Mouse (Mus musculus): ENCODE data around the gene Islr2. TPM values are rescaled to one million over a fixed set of nuclear protein-coding genes. Genes with fewer than 3 reads are reported as not detected.
"Not testable (repeated sequence)": the region's sequence is repeated elsewhere in the genome, so short reads cannot be mapped to it uniquely, and the experiment has no call there.

Islr2 gene
- 0.55 and 1.5 TPM in 2 replicates for polyA plus RNA-seq (2015; fragmentation: Nextera tagmentation; extraction: Ambion mirVana)

DNA sequence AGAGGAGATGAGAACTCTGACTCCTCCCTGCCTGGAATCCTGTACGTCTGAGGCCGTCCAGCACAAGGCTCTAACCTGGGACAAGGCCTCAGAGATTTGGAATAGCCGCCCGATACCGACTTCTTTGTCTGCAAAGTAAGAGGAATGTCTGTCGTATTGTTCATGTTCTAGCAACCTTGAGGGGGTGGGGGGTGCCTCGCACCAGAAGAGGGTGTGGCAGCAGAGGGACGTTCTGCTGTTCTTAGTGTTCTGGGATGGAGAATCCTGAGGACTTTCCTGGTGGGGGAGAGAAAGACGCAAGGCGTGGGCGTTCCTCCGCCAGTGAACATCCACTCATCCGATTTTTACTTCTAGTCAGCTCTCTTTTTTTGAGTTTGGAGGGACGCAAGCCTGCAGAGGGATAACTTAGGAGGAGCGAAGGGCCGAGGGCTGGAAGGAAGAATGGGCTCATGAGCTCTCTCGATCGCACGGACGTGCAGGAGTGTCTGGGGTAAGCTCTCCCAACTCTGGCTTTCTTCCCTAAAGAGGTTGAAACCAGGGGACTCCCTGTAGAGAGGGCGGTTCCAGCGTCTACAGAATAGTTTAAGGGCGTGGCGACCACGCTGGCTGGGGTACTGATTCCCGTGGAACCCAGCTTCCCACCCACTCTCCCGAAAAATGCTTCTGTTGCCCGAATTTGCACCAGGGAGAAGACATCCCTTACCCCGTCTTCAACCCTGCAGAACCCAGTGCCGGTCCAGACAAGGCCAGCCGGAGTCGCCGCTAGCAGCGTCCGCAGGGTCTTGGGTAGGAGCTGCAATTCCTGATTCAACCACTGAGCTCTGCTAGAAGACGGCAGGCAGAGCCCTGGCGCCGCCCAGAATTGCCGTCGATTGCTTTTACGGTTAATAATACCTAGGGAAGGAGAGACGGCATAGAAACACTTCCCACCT lies at the start of gene Islr2, which contains the start of gene Islr:
TSS of gene Islr2 (minus strand) at position 804 of the 932 bp plus-strand sequence.
TSS of gene Islr (minus strand) at position 791 of the 932 bp plus-strand sequence.
- Histone ChIP-seq H3K9ac (no peak within 1 kb of the TSS), H3K4me2 (peak within 1 kb of the TSS; percentile 52), H3K27ac (no peak within 1 kb of the TSS), H3K9me3 (no peaks in the 10 kb centered on the region), H3K4me1 (peaks cover 42% of the 10 kb centered on the region), H3K27me3 (peaks cover 59% of the 10 kb centered on the region), H3K4me3 (peak within 1 kb of the TSS; percentile 37), H3K36me3 (no peaks in the 10 kb centered on the region)
- ATAC-seq (ENCODE audit: insufficient number of reproducible peaks, low FRiP score, low TSS enrichment, low read depth) = peak; percentile 50; the same call in 1 of the 2 replicates
- WGBS = 3% methylated on average over 42 of the region's 42 CpGs

DNA sequence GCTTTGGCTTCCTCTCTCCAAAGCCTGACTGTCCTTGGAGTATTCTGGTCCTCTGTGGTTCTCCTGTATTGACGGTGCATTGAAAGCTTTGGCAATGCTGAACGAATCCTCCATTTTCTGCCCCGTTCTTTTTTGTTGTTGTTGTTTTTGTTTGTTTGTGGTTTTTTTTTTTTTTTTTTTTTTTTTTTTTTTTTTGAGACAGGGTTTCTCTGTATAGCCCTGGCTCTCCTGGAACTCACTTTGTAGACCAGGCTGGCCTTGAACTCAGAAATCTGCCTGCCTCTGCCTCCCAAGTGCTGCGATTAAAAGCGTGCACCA lies 49.6 kb upstream of the Islr2 start:
- Histone ChIP-seq H3K4me2 (peak overlapping the region; percentile 68), H3K36me3 (peaks cover 34% of the 10 kb centered on the region), H3K4me1 (peaks cover 19% of the 10 kb centered on the region), H3K4me3 (peak overlapping the region; percentile 83), H3K27ac (peak overlapping the region; percentile 76; the same call in 1 of the 2 replicates), H3K9ac (peak overlapping the region; percentile 65; the same call in 1 of the 2 replicates)
- H3K9me3 ChIP-seq; ATAC-seq (ENCODE audit: insufficient number of reproducible peaks, low FRiP score, low TSS enrichment, low read depth); H3K27me3 ChIP-seq: not testable (repeated sequence)
- WGBS = 66% methylated on average over 5 of the region's 5 CpGs

DNA sequence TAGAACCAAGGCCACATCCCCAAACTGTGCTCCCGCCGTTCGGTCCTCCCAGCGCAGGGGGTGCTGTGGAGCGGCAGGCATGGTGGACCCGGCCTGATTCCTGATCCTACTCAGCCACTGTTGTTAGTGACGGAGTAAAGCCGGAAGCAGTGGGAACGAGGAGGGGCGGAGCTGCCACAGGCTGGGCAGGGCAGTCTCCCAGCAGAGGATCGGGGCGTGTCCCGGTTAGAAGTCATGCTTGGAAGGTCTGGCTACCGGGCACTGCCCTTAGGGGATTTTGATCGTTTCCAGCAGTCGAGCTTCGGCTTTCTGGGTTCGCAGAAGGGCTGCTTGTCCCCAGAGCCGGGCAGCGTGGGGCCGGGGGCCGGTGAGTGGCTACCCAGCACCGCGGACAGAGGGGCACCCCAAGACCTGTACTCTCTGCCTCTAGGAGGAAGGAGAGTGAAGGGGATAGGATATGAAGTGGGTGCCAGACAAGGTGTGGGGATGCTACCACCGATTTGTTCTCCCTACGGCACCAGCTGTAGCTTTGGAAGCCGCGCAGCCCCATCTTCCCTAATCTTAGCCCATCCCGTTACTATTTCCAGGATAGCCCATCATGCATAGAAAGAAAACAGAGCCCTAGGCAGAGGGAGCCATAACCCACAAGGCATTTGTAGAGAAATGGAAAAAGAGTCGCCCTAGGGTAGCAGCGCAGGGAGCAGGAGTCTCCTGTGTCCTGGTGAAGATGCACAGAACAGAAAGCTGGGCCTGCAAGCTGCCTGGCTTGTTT lies 49.1 kb upstream of the Islr2 start, which contains the start of gene Stoml1:
TSS of gene Stoml1 (plus strand) at position 132 of the 772 bp plus-strand sequence.
- Histone ChIP-seq H3K27ac (peak within 1 kb of the TSS; percentile 76), H3K4me3 (peak within 1 kb of the TSS; percentile 83), H3K4me1 (peaks cover 24% of the 10 kb centered on the region), H3K9ac (peak within 1 kb of the TSS; percentile 65), H3K4me2 (peak within 1 kb of the TSS; percentile 68), H3K27me3 (no peaks in the 10 kb centered on the region), H3K36me3 (peaks cover 28% of the 10 kb centered on the region), H3K9me3 (no peaks in the 10 kb centered on the region)
- peak; percentile 92 for ATAC-seq (ENCODE audit: insufficient number of reproducible peaks, low FRiP score, low TSS enrichment, low read depth)
- under 1% methylated on average over 31 of the region's 31 CpGs for WGBS

DNA sequence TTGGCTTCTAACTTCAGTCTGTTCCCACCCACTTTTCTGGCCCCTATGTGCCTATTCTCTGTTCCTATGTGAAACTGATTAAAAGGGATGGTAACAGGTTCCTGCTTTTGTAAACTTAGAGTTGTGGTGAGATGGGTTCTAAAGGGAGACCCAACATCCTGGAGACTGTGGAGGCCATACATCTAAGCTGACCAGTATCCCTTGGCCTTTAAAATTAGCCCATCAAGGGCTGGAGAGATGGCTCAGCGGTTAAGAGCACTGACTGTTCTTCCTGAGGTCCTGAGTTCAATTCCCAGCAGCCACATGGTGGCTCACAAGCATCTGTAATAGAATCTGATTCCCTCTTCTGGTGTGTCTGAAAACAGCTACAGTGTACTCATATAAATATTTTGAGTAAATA lies 46.6 kb upstream of the Islr2 start:
- ATAC-seq (ENCODE audit: insufficient number of reproducible peaks, low FRiP score, low TSS enrichment, low read depth); H3K36me3 ChIP-seq; H3K9ac ChIP-seq; H3K9me3 ChIP-seq; H3K4me2 ChIP-seq; H3K27me3 ChIP-seq; H3K4me3 ChIP-seq: not testable (repeated sequence)
- peaks cover 37% of the 10 kb centered on the region for H3K4me1 ChIP-seq
- peak overlapping the region; percentile 95; the same call in 1 of the 2 replicates for H3K27ac ChIP-seq
- 93% methylated on average over 1 of the region's 1 CpGs for WGBS

DNA sequence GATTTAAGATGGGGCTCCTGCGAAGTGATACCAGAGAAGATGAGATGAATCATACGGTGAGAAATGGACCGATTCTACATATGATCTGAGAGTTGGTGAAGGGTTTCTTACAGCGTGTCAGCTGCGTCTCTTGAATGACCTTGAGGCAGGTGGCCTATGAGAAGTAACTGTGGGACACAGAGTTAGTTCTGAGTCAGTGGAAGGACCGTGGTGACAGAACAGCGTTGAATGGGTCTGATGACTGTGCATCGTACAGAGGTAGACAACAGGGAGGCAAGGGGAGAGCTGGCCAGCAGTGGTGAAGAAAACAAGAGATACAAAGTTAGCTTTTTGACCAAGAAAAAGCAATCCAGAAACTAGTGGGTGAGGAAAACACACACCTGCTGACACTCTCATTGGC lies 46.2 kb upstream of the Islr2 start:
- 0 out of 2 replicates have a peak overlapping the region, but pooled peaks have one; percentile 47 for H3K9ac ChIP-seq

DNA sequence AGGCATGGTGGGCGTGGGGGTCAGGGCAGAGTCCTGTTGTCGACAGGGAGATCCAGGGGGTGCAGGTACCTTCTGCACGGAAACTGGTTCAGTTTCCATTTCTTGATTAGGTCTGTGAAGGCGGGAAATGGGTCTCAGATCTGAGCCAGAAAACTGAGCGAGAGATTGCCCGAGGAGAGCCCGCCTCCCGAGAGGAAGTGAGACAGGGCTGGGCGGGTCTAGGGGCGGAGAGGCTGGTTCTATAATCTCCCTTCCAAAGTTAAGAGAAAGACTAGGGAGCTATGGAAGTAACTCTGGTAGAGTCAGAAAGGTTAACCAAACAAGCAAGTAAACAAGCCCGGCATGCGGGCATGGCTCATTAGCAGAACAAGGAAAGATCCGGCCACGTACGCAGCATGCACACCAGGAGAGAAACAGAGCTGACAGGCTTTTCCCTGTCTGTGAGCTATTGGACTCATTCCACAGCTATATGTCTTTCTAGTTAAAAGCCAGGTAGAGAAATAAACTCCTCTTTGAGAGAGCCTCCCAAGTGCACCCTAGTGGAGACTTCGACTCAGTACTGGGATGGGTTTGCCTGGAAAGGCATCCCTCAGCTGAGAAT lies 45.6 kb upstream of the Islr2 start, which contains the start of gene Pml:
TSS of gene Pml (minus strand) at position 195 of the 601 bp plus-strand sequence.
- H3K36me3 ChIP-seq = 0 out of 2 replicates have a peak, but pooled peaks cover 3% of the 10 kb centered on the region
- WGBS = under 1% methylated on average over 16 of the region's 16 CpGs

More for the DNA sequence above, 46.2 kb upstream of the Islr2 start:
- Histone ChIP-seq H3K4me1 (peaks cover 37% of the 10 kb centered on the region), H3K9me3 (no peaks in the 10 kb centered on the region), H3K27me3 (no peaks in the 10 kb centered on the region), H3K4me3 (peak overlapping the region; percentile 55), H3K36me3 (0 out of 2 replicates have a peak, but pooled peaks cover 3% of the 10 kb centered on the region), H3K27ac (peak overlapping the region; percentile 95), H3K4me2 (peak overlapping the region; percentile 69)
- 78% methylated on average over 8 of the region's 8 CpGs for WGBS
- no peak for ATAC-seq (ENCODE audit: insufficient number of reproducible peaks, low FRiP score, low TSS enrichment, low read depth)

DNA sequence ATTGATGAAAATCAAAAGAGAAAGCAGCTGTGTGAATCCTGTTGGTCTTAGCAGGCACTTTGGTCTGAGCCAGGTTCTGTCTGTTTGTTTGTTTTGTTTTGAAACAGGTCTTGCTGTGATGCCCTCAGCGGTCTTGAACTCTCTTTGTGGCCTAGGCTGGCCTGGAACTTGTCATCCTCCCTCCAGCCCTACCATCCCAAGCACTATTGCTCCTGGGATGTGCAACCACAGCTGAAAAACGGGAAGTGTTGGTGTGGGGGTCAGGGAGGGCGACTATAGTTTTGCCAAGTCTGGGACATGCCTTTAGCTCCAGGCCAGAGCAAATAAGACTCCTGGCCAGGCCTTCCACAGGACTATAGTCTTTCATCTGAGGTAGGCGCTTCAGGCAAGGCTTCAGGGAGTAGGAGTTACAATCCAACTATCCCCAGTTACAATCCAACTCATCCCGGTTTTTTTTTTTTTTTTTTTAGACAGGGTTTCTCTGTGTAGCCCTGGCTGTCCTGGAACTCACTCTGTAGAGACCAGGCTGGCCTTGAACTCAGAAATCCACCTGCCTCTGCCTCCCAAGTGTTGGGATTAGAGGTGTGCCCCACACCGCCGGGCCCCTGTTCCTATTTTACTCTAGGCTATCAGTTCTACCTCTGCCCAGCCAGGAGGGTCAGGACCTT lies 44.8 kb upstream of the Islr2 start:
- peak overlapping the region; percentile 69 for H3K4me2 ChIP-seq
- no peak for ATAC-seq (ENCODE audit: insufficient number of reproducible peaks, low FRiP score, low TSS enrichment, low read depth)
- H3K27ac ChIP-seq = peak overlapping the region; percentile 95
- H3K9me3 ChIP-seq = no peaks in the 10 kb centered on the region
- no peak overlapping the region for H3K9ac ChIP-seq
- WGBS = 23% methylated on average over 7 of the region's 7 CpGs
- H3K4me1 ChIP-seq = peaks cover 31% of the 10 kb centered on the region
- no peaks in the 10 kb centered on the region for H3K27me3 ChIP-seq
- peak overlapping the region; percentile 55 for H3K4me3 ChIP-seq
- 0 out of 2 replicates have a peak, but pooled peaks cover 6% of the 10 kb centered on the region for H3K36me3 ChIP-seq

More for the DNA sequence above, 45.6 kb upstream of the Islr2 start, which contains the start of gene Pml:
- no peaks in the 10 kb centered on the region for H3K27me3 ChIP-seq
- peak within 1 kb of the TSS; percentile 69 for H3K4me2 ChIP-seq
- peak within 1 kb of the TSS; percentile 47 for H3K9ac ChIP-seq
- H3K4me1 ChIP-seq = peaks cover 34% of the 10 kb centered on the region
- H3K4me3 ChIP-seq = peak within 1 kb of the TSS; percentile 55
- no peaks in the 10 kb centered on the region for H3K9me3 ChIP-seq
- ATAC-seq (ENCODE audit: insufficient number of reproducible peaks, low FRiP score, low TSS enrichment, low read depth) = peak; percentile 66; the same call in 1 of the 2 replicates
- H3K27ac ChIP-seq = peak within 1 kb of the TSS; percentile 95

DNA sequence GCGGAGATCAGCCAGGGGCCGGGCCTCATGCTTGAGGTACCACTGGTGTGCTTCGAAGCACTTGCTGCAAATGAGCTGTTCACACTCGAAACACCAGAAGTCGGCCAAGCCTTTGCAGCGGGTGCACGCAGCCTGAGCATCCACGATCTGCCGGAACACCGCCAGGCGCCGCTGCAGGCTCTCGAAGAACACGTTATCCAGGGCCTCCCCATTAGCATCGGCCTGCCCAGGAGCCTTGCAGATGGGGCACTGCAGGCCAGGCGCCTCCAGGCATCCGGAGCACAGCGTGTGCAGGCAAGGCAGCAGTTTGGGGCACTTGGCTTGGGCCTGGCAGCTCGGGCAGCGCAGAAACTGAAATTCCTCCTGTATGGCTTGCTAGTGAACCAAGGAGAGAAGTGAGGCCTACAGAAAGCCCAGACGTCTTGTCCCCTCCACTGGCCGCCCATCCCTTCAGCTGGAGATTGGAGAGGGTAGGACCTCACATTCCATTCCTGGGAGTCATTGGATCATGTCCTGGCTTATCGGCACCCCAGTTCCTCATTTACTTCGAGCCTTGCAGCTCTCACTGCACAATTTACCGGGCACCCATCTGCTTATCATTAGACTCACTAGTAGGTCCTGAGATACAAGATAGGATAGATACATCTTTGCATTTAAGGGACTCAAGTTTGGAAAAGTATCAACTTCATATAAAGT lies 43.1 kb upstream of the Islr2 start:
- Histone ChIP-seq H3K9me3 (no peaks in the 10 kb centered on the region), H3K27ac (0 out of 2 replicates have a peak overlapping the region, but pooled peaks have one; percentile 39), H3K27me3 (no peaks in the 10 kb centered on the region), H3K4me1 (peaks cover 37% of the 10 kb centered on the region), H3K4me3 (peak overlapping the region; percentile 24), H3K4me2 (peak overlapping the region; percentile 46), H3K9ac (peak overlapping the region; percentile 15; the same call in 1 of the 2 replicates), H3K36me3 (peaks cover 10% of the 10 kb centered on the region; the same call in 1 of the 2 replicates)
- WGBS = 5% methylated on average over 25 of the region's 25 CpGs
- ATAC-seq (ENCODE audit: insufficient number of reproducible peaks, low FRiP score, low TSS enrichment, low read depth) = peak; percentile 76; the same call in 1 of the 2 replicates

DNA sequence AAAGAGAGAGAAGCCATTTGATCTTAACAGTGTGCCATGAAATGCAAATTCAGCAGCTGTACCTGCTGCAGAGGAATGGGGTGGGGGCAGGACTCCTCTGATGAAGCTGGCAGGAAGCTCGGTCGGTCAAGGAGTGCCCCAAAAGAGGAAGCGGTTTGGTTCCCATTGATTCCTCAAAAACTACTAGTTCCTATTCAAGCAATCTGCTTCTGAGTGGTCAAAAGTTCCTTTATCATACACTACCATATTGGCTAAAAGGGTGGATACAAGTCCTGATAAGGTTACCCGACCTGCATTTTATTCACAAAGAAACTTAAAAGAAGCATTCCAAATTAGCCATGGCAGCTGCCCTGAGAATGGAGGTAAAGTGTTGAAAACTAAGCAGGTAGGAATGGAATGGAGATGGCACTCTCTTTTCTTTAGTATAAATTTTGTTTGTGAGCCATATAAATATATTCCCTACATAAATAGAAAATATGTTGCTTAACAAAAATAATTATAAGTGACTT lies 42.0 kb upstream of the Islr2 start:
- H3K9me3 ChIP-seq = no peaks in the 10 kb centered on the region
- ATAC-seq (ENCODE audit: insufficient number of reproducible peaks, low FRiP score, low TSS enrichment, low read depth) = no peak
- no peak overlapping the region for H3K4me3 ChIP-seq
- H3K9ac ChIP-seq = no peak overlapping the region
- WGBS = 61% methylated on average over 4 of the region's 4 CpGs
- H3K36me3 ChIP-seq = peaks cover 10% of the 10 kb centered on the region; the same call in 1 of the 2 replicates
- no peak overlapping the region for H3K4me2 ChIP-seq
- no peaks in the 10 kb centered on the region for H3K27me3 ChIP-seq
- no peak overlapping the region for H3K27ac ChIP-seq
- H3K4me1 ChIP-seq = peaks cover 48% of the 10 kb centered on the region

DNA sequence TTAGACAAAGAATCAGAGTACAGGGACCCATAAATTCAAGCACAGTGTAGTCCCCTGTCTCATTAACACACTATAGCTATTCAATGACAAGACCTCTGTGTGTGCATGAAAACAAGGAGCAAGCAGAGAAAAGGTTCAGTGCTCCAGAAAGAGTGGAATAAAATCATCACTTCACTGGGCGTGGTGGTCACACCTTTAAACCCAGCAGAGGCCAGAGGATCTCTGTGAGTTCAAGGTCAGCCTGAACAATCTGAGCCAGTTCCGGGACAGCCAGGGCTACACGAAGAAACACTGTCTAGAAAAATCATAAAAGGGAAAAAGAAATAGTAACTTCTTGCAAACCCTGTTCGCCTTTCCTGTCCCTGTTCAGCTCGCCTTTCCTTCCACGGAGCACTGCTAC lies 39.6 kb upstream of the Islr2 start:
- Histone ChIP-seq H3K9ac (no peak overlapping the region), H3K4me2 (no peak overlapping the region), H3K9me3 (no peaks in the 10 kb centered on the region), H3K27ac (no peak overlapping the region), H3K4me1 (peaks cover 37% of the 10 kb centered on the region), H3K4me3 (no peak overlapping the region), H3K27me3 (no peaks in the 10 kb centered on the region), H3K36me3 (peaks cover 10% of the 10 kb centered on the region; the same call in 1 of the 2 replicates)
- WGBS = 81% methylated on average over 6 of the region's 6 CpGs
- ATAC-seq (ENCODE audit: insufficient number of reproducible peaks, low FRiP score, low TSS enrichment, low read depth) = no peak
